Comparison of ENCODE assay signal across 8 mouse cellular contexts in the genomic region with DNA sequence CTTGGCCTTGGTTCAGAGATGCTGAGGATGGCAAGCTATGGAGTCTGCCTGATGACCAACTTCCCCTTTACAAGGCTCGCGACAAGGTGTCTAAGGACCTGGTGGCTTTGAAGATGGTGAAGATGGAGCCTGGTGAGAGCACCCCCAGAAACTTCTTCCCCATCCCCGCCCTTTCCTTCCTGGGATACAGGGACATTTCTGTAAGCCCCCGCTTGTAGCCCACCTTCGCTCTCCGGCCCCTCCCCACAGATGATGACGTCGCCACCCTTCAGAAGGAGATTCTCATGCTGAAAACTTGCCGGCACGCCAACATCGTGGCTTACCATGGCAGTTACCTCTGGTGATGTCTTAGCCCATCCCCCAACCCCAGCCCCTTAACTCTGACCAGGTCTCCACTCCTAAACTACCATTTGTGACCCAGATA. TPM values are rescaled to one million over a fixed set of nuclear protein-coding genes. Genes with fewer than 3 reads are reported as not detected.
DNase-seq lines count a peak whose midpoint lies in the region; ATAC-seq and TF ChIP-seq lines count a peak whose summit lies in the region.

No protein-coding gene starts in this region.

- H3K27ac ChIP-seq in midbrain, embryonic 13.5 days, result no peak overlapping the region
- no peak overlapping the region for H3K27ac ChIP-seq in midbrain, postnatal 0 days (ENCODE audit: low read depth, low read length)
- H3K27ac ChIP-seq in limb, embryonic 15.5 days, result no peak overlapping the region; the same call in 1 of the 2 replicates

- H3K27me3 ChIP-seq in midbrain, embryonic 13.5 days, result no peaks in the 10 kb centered on the region
- H3K27me3 ChIP-seq in midbrain, postnatal 0 days (ENCODE audit: insufficient read depth, low read length), result no peaks in the 10 kb centered on the region
- no peaks in the 10 kb centered on the region for H3K27me3 ChIP-seq in limb, embryonic 15.5 days

- no peak for TF ChIP-seq CTCF in midbrain, postnatal 0 days (IDR thresholded peaks at IDR 0.05)

- ATAC-seq in midbrain, embryonic 13.5 days, result no peak
- ATAC-seq in midbrain, postnatal 0 days (ENCODE audit: low FRiP score), result no peak
- ATAC-seq in limb, embryonic 15.5 days (ENCODE audit: insufficient number of reproducible peaks, low FRiP score, low TSS enrichment, low read depth), result no peak

- WGBS in midbrain, embryonic 13.5 days, result 72% methylated on average over 11 of the region's 11 CpGs
- WGBS in midbrain, postnatal 0 days, result 76% methylated on average over 11 of the region's 11 CpGs
- WGBS in limb, embryonic 15.5 days, result 55% methylated on average over 11 of the region's 11 CpGs

- no peak overlapping the region for H3K4me3 ChIP-seq in midbrain, embryonic 13.5 days (replicated peaks)
- H3K4me3 ChIP-seq in midbrain, postnatal 0 days (ENCODE audit: low read depth, low read length), result no peak overlapping the region
- H3K4me3 ChIP-seq in limb, embryonic 15.5 days, result no peak overlapping the region

- H3K9ac ChIP-seq in midbrain, embryonic 13.5 days (replicated peaks), result 0 out of 2 replicates have a peak overlapping the region, but pooled peaks have one; percentile 19
- H3K9ac ChIP-seq in midbrain, postnatal 0 days (replicated peaks; ENCODE audit: low read length, poor library complexity, severe bottlenecking), result no peak overlapping the region
- no peak overlapping the region for H3K9ac ChIP-seq in limb, embryonic 15.5 days

- peaks cover 14% of the 10 kb centered on the region for H3K36me3 ChIP-seq in midbrain, embryonic 13.5 days
- H3K36me3 ChIP-seq in midbrain, postnatal 0 days (ENCODE audit: insufficient read depth, low read length), result 0 out of 2 replicates have a peak, but pooled peaks cover 7% of the 10 kb centered on the region
- peaks cover 11% of the 10 kb centered on the region for H3K36me3 ChIP-seq in limb, embryonic 15.5 days

- H3K4me1 ChIP-seq in midbrain, embryonic 13.5 days (replicated peaks), result peaks cover 21% of the 10 kb centered on the region
- H3K4me1 ChIP-seq in midbrain, postnatal 0 days (ENCODE audit: insufficient read depth, low read length), result no peaks in the 10 kb centered on the region
- H3K4me1 ChIP-seq in limb, embryonic 15.5 days, result peaks cover 21% of the 10 kb centered on the region

- H3K9me3 ChIP-seq in midbrain, embryonic 13.5 days, result no peaks in the 10 kb centered on the region
- H3K9me3 ChIP-seq in midbrain, postnatal 0 days (ENCODE audit: low read length), result no peaks in the 10 kb centered on the region
- no peaks in the 10 kb centered on the region for H3K9me3 ChIP-seq in limb, embryonic 15.5 days

- peak; percentile 65 for DNase-seq in cerebellum, adult 9-11 months
- DNase-seq in cerebellum, postnatal 25 days, result no peak
- no peak for DNase-seq in midbrain, postnatal 0 days (ENCODE audit: low spot score)
- DNase-seq in thymus, postnatal 10 days (ENCODE audit: low spot score in 2 of 2), result peak; percentile 57 to 61
- no peak for DNase-seq in urinary bladder, adult 2 months (ENCODE audit: low spot score)
- DNase-seq in right cerebral cortex, adult 18-20 months, result no peak

- H3K4me2 ChIP-seq in midbrain, embryonic 13.5 days (replicated peaks), result peak overlapping the region; percentile 82; the same call in 1 of the 2 replicates
- no peak overlapping the region for H3K4me2 ChIP-seq in midbrain, postnatal 0 days (ENCODE audit: low read depth, low read length, poor library complexity, severe bottlenecking)
- H3K4me2 ChIP-seq in limb, embryonic 15.5 days, result peak overlapping the region; percentile 81

RNA-seq across cellular contexts. Expression of a gene that starts 1.3 kb away (rescaled TPM):
- 4.5 and 5.0 TPM in 2 replicates for polyA plus RNA-seq in midbrain, embryonic 13.5 days (2015; fragmentation: Nextera tagmentation; extraction: Ambion mirVana)
- 5.6 and 17.4 TPM in 2 replicates for total RNA-seq in midbrain, postnatal 0 days (2014; rRNA removed)
- polyA plus RNA-seq in midbrain, postnatal 0 days (2015; fragmentation: Nextera tagmentation; extraction: Ambion mirVana), result 18.2 and 21.0 TPM in 2 replicates
- 7.2 and 7.6 TPM in 2 replicates for polyA plus RNA-seq in limb, embryonic 15.5 days (2015; fragmentation: Nextera tagmentation; extraction: Ambion mirVana)
- 3.6 and 3.8 TPM in 2 replicates for polyA plus RNA-seq in urinary bladder, adult 2 months (2012; rRNA removed)

RNA-seq across cellular contexts. Expression of a gene that starts 1.5 kb away (rescaled TPM):
- 318 and 323 TPM in 2 replicates for polyA plus RNA-seq in midbrain, embryonic 13.5 days (2015; fragmentation: Nextera tagmentation; extraction: Ambion mirVana)
- 405 and 482 TPM in 2 replicates for total RNA-seq in midbrain, postnatal 0 days (2014; rRNA removed)
- 292 and 309 TPM in 2 replicates for polyA plus RNA-seq in midbrain, postnatal 0 days (2015; fragmentation: Nextera tagmentation; extraction: Ambion mirVana)
- polyA plus RNA-seq in limb, embryonic 15.5 days (2015; fragmentation: Nextera tagmentation; extraction: Ambion mirVana), result 372 and 387 TPM in 2 replicates
- polyA plus RNA-seq in urinary bladder, adult 2 months (2012; rRNA removed), result 368 and 380 TPM in 2 replicates

RNA-seq across cellular contexts. Expression of a gene that starts 21.0 kb away (rescaled TPM):
- 120 and 132 TPM in 2 replicates for polyA plus RNA-seq in midbrain, embryonic 13.5 days (2015; fragmentation: Nextera tagmentation; extraction: Ambion mirVana)
- total RNA-seq in midbrain, postnatal 0 days (2014; rRNA removed), result 74.7 and 86.9 TPM in 2 replicates
- 101 and 105 TPM in 2 replicates for polyA plus RNA-seq in midbrain, postnatal 0 days (2015; fragmentation: Nextera tagmentation; extraction: Ambion mirVana)
- 347 and 359 TPM in 2 replicates for polyA plus RNA-seq in limb, embryonic 15.5 days (2015; fragmentation: Nextera tagmentation; extraction: Ambion mirVana)
- polyA plus RNA-seq in urinary bladder, adult 2 months (2012; rRNA removed), result 285 and 345 TPM in 2 replicates

Comparison
In these comparisons a context has a peak if more than half of its experiments do, and no peak if none do; other contexts are left out.
1. DNase-seq: peak in cerebellum, adult 9-11 months (single experiment) and thymus, postnatal 10 days (2 of 2); none in cerebellum, postnatal 25 days (0 of 2), midbrain, postnatal 0 days (single experiment), urinary bladder, adult 2 months (single experiment) and right cerebral cortex, adult 18-20 months (single experiment).